Mouse (Mus musculus): ENCODE results near the gene Grap.
A peak's percentile ranks its signal among the peaks of the same experiment; 100 is the strongest.

Gene Grap

GRCm38 (mm10) chr11:61659011-61659858 lies 6.2 kb downstream of the Grap start:
- DNase-seq = peak; percentile 79

GRCm38 (mm10) chr11:61660001-61660400 lies 6.9 kb downstream of the Grap start:
- peak; percentile 57 for DNase-seq

- no peak for DNase-seq
These were observed 7.8 kb downstream of the Grap start for GRCm38 (mm10) chr11:61660806-61661392.

- no peak for DNase-seq
These were observed 9.1 kb downstream of the Grap start for GRCm38 (mm10) chr11:61662189-61662588.

GRCm38 (mm10) chr11:61665401-61665800 lies 12.3 kb downstream of the Grap start:
- DNase-seq = no peak

- peak; percentile 50 for DNase-seq
These were observed 13.1 kb downstream of the Grap start for GRCm38 (mm10) chr11:61665991-61666799.

GRCm38 (mm10) chr11:61667248-61667647 lies 14.2 kb downstream of the Grap start:
- no peak for DNase-seq

- DNase-seq = no peak
These were observed 14.7 kb downstream of the Grap start for GRCm38 (mm10) chr11:61667782-61668181.

- DNase-seq = no peak
These were observed 16.7 kb downstream of the Grap start for GRCm38 (mm10) chr11:61669492-61670490.

GRCm38 (mm10) chr11:61671781-61672383 lies 18.8 kb downstream of the Grap start:
- DNase-seq = no peak

- DNase-seq = peak; percentile 76
These were observed 20.6 kb downstream of the Grap start for GRCm38 (mm10) chr11:61673686-61674085.

- no peak for DNase-seq
These were observed 21.2 kb downstream of the Grap start for GRCm38 (mm10) chr11:61674151-61674838.

GRCm38 (mm10) chr11:61674839-61675159 lies 21.7 kb downstream of the Grap start:
- no peak for DNase-seq

GRCm38 (mm10) chr11:61675332-61675731 lies 22.3 kb downstream of the Grap start:
- DNase-seq = no peak

GRCm38 (mm10) chr11:61676216-61676854 lies 23.3 kb downstream of the Grap start:
- no peak for DNase-seq

GRCm38 (mm10) chr11:61677709-61678108 lies 24.6 kb downstream of the Grap start:
- no peak for DNase-seq

GRCm38 (mm10) chr11:61679091-61679866 lies 26.2 kb downstream of the Grap start:
- DNase-seq = no peak

GRCm38 (mm10) chr11:61683907-61684731 lies 31.1 kb downstream of the Grap start, which contains the start of gene Fam83g:
Gene Fam83g, plus strand, starts transcription at chr11:61684091.
- DNase-seq = no peak

Measured in cerebellum, adult 9-10 months (tissue).